Mouse (Mus musculus): ENCODE measurements around the gene Zfp683.

GRCm38 (mm10) chr4:134067383-134067782 is 13.7 kb downstream of the Zfp683 start:
- TF ChIP-seq CTCF (IDR thresholded peaks at IDR 0.05; ENCODE audit: low read depth, low read length) (no peak), EP300 (IDR thresholded peaks at IDR 0.05; ENCODE audit: insufficient read depth, low read depth, low read length) (no peak)
